Mouse (Mus musculus) cerebellum, postnatal 14 days (tissue): ENCODE measurements around the gene Oas3.

Experiments used
- DNase-seq, 2 experiments: peaks; one replicate each; pipeline ENCODE4 v3.0.0; 2021; ENCODE audit warnings: mixed read lengths in 2 of 2

The Oas3 gene

GRCm38 (mm10) chr5:120751206-120751605, 26.3 kb downstream of the Oas3 start:
- no peak for DNase-seq

- no peak for DNase-seq
These were observed 27.8 kb downstream of the Oas3 start, which contains the start of gene Oas2 for GRCm38 (mm10) chr5:120749688-120750087. Gene Oas2 (minus strand): TSS chr5:120749853.

- DNase-seq = peak; percentile 85 to 87
These were observed 31.0 kb downstream of the Oas3 start for GRCm38 (mm10) chr5:120746451-120746850.

GRCm38 (mm10) chr5:120742125-120742524, 35.3 kb downstream of the Oas3 start:
- peak; percentile 47 to 72 for DNase-seq

- peak; percentile 41 to 65 for DNase-seq
These were observed 43.0 kb downstream of the Oas3 start for GRCm38 (mm10) chr5:120734380-120734990.

GRCm38 (mm10) chr5:120733696-120734095, 43.8 kb downstream of the Oas3 start:
- DNase-seq = no peak

- DNase-seq = no peak
These were observed 44.7 kb downstream of the Oas3 start for GRCm38 (mm10) chr5:120732740-120733139.

- peak in 1 of 2 experiments; percentile 62 for DNase-seq
These were observed 48.1 kb downstream of the Oas3 start for GRCm38 (mm10) chr5:120729319-120729718.

- no peak for DNase-seq
These were observed 51.5 kb downstream of the Oas3 start for GRCm38 (mm10) chr5:120725811-120726455.

- no peak for DNase-seq
These were observed 56.5 kb downstream of the Oas3 start for GRCm38 (mm10) chr5:120721005-120721404.

GRCm38 (mm10) chr5:120718600-120719378, 58.7 kb downstream of the Oas3 start:
- DNase-seq = no peak

- peak; percentile 49 to 71 for DNase-seq
These were observed 60.3 kb downstream of the Oas3 start for GRCm38 (mm10) chr5:120717136-120717535.

- peak; percentile 94 to 96 for DNase-seq
These were observed 63.1 kb downstream of the Oas3 start for GRCm38 (mm10) chr5:120714314-120714713.

- no peak for DNase-seq
These were observed 64.7 kb downstream of the Oas3 start for GRCm38 (mm10) chr5:120712721-120713120.

GRCm38 (mm10) chr5:120711827-120712226, 65.6 kb downstream of the Oas3 start, which contains the start of gene Dtx1:
Gene Dtx1 (minus strand): TSS chr5:120711927.
- DNase-seq = no peak

GRCm38 (mm10) chr5:120711416-120711815, 66.0 kb downstream of the Oas3 start:
- peak; percentile 84 to 86 for DNase-seq

- DNase-seq = peak; percentile 61 to 74
These were observed 66.6 kb downstream of the Oas3 start for GRCm38 (mm10) chr5:120710826-120711248.

GRCm38 (mm10) chr5:120710161-120710825, 67.2 kb downstream of the Oas3 start:
- peak; percentile 74 to 75 for DNase-seq

- DNase-seq = no peak
These were observed 70.5 kb downstream of the Oas3 start for GRCm38 (mm10) chr5:120706976-120707375.

GRCm38 (mm10) chr5:120706541-120706940, 70.9 kb downstream of the Oas3 start:
- DNase-seq = peak; percentile 70 to 71

GRCm38 (mm10) chr5:120704421-120704820, 73.0 kb downstream of the Oas3 start:
- no peak for DNase-seq

GRCm38 (mm10) chr5:120703660-120704059, 73.8 kb downstream of the Oas3 start:
- no peak for DNase-seq
